Mouse (Mus musculus): ENCODE results near the gene Batf.

- TF ChIP-seq POLR2A (IDR thresholded peaks at IDR 0.05; ENCODE audit: low read depth, low read length) = no peak
- TF ChIP-seq CTCF (IDR thresholded peaks at IDR 0.05; ENCODE audit: borderline replicate concordance, insufficient read depth, low read length) = no peak
Observed at GRCm38 (mm10) chr12:85752116-85752515, 65.6 kb downstream of the Batf start.
